Mouse (Mus musculus) liver, embryonic 14.5 days (tissue): ENCODE data around the gene Nme8.

Experiments
- CTCF ChIP-seq: IDR thresholded peaks from 2 replicates; pipeline ENCODE4 v1.5.1; 2016; ENCODE audit warnings: antibody characterized with exemption, low read depth, control low read depth
- EP300 ChIP-seq: IDR thresholded peaks from 2 replicates; pipeline ENCODE4 v1.6.1; 2016; ENCODE audit warnings: antibody characterized with exemption, low read depth

GRCm38 (mm10) chr13:19744536-19744935, 46.9 kb upstream of the Nme8 start:
- TF ChIP-seq CTCF = no peak
- TF ChIP-seq EP300 = no peak
